Mouse (Mus musculus) lung, embryonic 14.5 days (tissue): ENCODE results near the gene Cd200r3. TPM values are rescaled to one million over a fixed set of nuclear protein-coding genes. Genes with fewer than 3 reads are reported as not detected.

Experiments
- ATAC-seq: fragments of 200-750 bp; cut with Nextera tagmentation; 2 replicates; pipeline ENCODE4 v1.8.0; 2017; ENCODE audit warnings: mild to moderate bottlenecking, moderate TSS enrichment, moderate library complexity; ENCODE audit not compliant: insufficient read depth
- DNase-seq: peaks from one replicate; pipeline ENCODE4 v3.0.0-alpha.2; 2015
- H3K27ac ChIP-seq: fragments of 300-500 bp; sonication (generic); 2 replicates; pipeline ENCODE4 v1.5.1; 2014; ENCODE audit warnings: low read depth, mild to moderate bottlenecking, moderate library complexity
- H3K27me3 ChIP-seq: fragments of 300-500 bp; sonication (generic); 2 replicates; pipeline ENCODE4 v1.6.1; 2014; ENCODE audit warnings: low read length, control low read depth; ENCODE audit not compliant: insufficient read depth
- H3K36me3 ChIP-seq: fragments of 300-500 bp; sonication (generic); 2 replicates; pipeline ENCODE4 v1.6.1; 2014; ENCODE audit warnings: control low read depth; ENCODE audit not compliant: insufficient read depth
- H3K4me1 ChIP-seq: fragments of 300-500 bp; sonication (generic); 2 replicates; pipeline ENCODE4 v1.6.1; 2014; ENCODE audit warnings: antibody characterized with exemption, control low read depth; ENCODE audit not compliant: insufficient read depth
- H3K4me2 ChIP-seq: fragments of 300-500 bp; sonication (generic); 2 replicates; pipeline ENCODE4 v1.6.1; 2014; ENCODE audit warnings: mild to moderate bottlenecking
- H3K4me3 ChIP-seq: fragments of 300-500 bp; sonication (generic); 2 replicates; pipeline ENCODE4 v1.5.1; 2014; ENCODE audit warnings: low read depth, low read length
- H3K9ac ChIP-seq: fragments of 300-500 bp; sonication (generic); 2 replicates; pipeline ENCODE4 v1.6.1; 2014
- H3K9me3 ChIP-seq: fragments of 300-500 bp; sonication (generic); 2 replicates; pipeline ENCODE4 v1.6.1; 2016; ENCODE audit warnings: low read depth, low read length, control low read depth
- CTCF ChIP-seq: IDR thresholded peaks from 2 replicates; pipeline ENCODE4 v1.5.1; 2016; ENCODE audit warnings: antibody characterized with exemption, low read depth
- WGBS: fragments of 180-500 bp; shearing (Covaris S2); extraction: QIAGEN DNeasy Blood & Tissue Kit; methylation state at CpG from one replicate; pipeline ENCODE4 v1.1.7; 2014; 5-methylcytosine and 5-hydroxymethylcytosine counted together
- polyA plus RNA-seq: library from polyadenylated mRNA; unstranded; fragments of >200 nt; fragmentation: Nextera tagmentation; extraction: Ambion mirVana; gene quantifications from 2 replicates; pipeline ENCODE4 v1.2.1, GENCODE M21; 2014

Gene Cd200r3
- polyA plus RNA-seq, 1 experiment from 2014 or later = 0.26 TPM

GRCm38 (mm10) chr16:44965890-44966289 is 22.4 kb downstream of the Cd200r3 start:
- no peak for TF ChIP-seq CTCF
- no peak overlapping the region for H3K4me2 ChIP-seq
- H3K27me3 ChIP-seq = no peaks in the 10 kb centered on the region
- ATAC-seq (no peak), DNase-seq (peak; percentile 9)
- no peaks in the 10 kb centered on the region; the same call in 1 of the 2 replicates for H3K4me1 ChIP-seq
- H3K9ac ChIP-seq = no peak overlapping the region
- H3K9me3 ChIP-seq = no peaks in the 10 kb centered on the region
- no peak overlapping the region for H3K4me3 ChIP-seq
- no peak overlapping the region for H3K27ac ChIP-seq
- 49% methylated on average over 3 of the region's 3 CpGs for WGBS
- H3K36me3 ChIP-seq = no peaks in the 10 kb centered on the region

DNA sequence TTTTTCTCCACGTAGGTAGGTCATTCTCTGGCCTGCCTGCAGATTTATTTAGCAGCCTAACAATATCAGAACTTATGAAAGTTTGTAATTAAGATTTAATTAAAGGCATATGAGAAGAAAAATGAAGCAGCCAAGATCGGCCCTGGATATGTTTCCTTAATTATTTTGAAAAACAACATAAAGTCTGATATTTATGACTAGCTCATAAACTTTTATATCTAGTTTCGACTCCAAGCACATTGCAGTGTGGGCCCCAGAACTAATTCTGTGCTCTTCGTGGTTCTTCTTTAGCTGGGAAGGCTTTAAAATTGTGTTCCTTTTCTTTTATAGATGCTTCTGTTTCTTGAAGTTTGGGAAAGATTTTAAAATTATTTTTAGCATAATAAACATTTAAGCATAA is 23.4 kb downstream of the Cd200r3 start:
- ATAC-seq (no peak), DNase-seq (no peak)
- Histone ChIP-seq H3K36me3 (no peaks in the 10 kb centered on the region), H3K4me3 (no peak overlapping the region), H3K9ac (no peak overlapping the region), H3K27me3 (no peaks in the 10 kb centered on the region), H3K4me2 (no peak overlapping the region), H3K4me1 (no peaks in the 10 kb centered on the region; the same call in 1 of the 2 replicates), H3K9me3 (no peaks in the 10 kb centered on the region), H3K27ac (no peak overlapping the region)
- WGBS = 78% methylated on average over 4 of the region's 4 CpGs
- TF ChIP-seq CTCF = no peak

DNA sequence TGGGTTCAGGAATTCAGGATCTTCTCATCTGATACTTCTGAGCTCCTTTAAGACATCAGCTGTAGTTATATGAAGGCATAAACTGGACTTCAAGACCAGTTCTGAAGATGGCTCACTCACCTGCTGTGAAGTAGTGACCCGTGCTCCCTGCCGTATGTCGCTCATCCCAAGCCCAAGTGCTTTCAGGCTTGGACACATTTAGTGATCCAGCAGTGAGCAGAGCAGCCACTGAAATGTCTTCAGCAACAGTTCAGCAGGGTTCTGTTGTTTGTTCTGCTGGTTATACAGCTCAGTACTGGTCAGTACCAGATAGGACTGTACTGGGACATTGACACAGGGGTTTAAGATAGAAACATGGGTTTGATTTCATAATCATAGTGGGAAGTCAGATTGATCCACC is 24.6 kb downstream of the Cd200r3 start:
- Histone ChIP-seq H3K27ac (no peak overlapping the region), H3K9me3 (no peaks in the 10 kb centered on the region), H3K4me1 (no peaks in the 10 kb centered on the region; the same call in 1 of the 2 replicates), H3K4me2 (no peak overlapping the region), H3K36me3 (no peaks in the 10 kb centered on the region), H3K9ac (no peak overlapping the region), H3K4me3 (no peak overlapping the region), H3K27me3 (no peaks in the 10 kb centered on the region)
- DNase-seq = no peak
- 92% methylated on average over 3 of the region's 3 CpGs for WGBS
- no peak for ATAC-seq
- no peak for TF ChIP-seq CTCF

DNA sequence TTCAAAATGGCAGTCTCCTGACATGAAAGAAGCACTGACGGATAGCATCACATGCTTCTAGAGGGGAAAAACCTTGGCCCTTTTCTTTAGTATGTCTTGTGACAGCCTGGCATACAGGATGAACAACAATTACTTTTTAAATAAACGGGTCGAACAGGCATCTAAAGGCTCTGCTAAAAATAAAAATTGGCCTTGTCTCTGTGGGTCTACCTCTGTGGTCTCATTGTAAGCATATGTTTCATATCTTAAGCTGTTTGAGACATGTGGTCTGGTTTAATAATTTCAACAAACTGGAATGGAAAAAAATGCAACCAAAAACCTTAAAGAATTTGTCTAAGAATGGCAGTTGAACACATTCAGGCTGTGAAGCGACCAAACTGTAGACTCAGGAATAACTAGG is 27.4 kb downstream of the Cd200r3 start:
- TF ChIP-seq CTCF = no peak
- no peaks in the 10 kb centered on the region for H3K9me3 ChIP-seq
- no peak overlapping the region for H3K9ac ChIP-seq
- no peak overlapping the region for H3K4me2 ChIP-seq
- ATAC-seq = 0 out of 2 replicates have a peak, but pooled peaks have one; percentile 31
- no peaks in the 10 kb centered on the region for H3K27me3 ChIP-seq
- peak; percentile 50 for DNase-seq
- WGBS = 39% methylated on average over 4 of the region's 4 CpGs
- H3K4me1 ChIP-seq = no peaks in the 10 kb centered on the region
- no peaks in the 10 kb centered on the region for H3K36me3 ChIP-seq
- no peak overlapping the region for H3K4me3 ChIP-seq
- H3K27ac ChIP-seq = no peak overlapping the region

GRCm38 (mm10) chr16:44974042-44974441 is 30.6 kb downstream of the Cd200r3 start:
- no peak overlapping the region for H3K4me2 ChIP-seq
- WGBS = 78% methylated on average over 2 of the region's 2 CpGs
- DNase-seq = no peak
- H3K4me3 ChIP-seq = no peak overlapping the region
- H3K27me3 ChIP-seq = no peaks in the 10 kb centered on the region
- ATAC-seq = no peak
- no peaks in the 10 kb centered on the region for H3K9me3 ChIP-seq
- no peak overlapping the region for H3K27ac ChIP-seq
- H3K36me3 ChIP-seq = no peaks in the 10 kb centered on the region
- no peak overlapping the region for H3K9ac ChIP-seq
- TF ChIP-seq CTCF = no peak
- H3K4me1 ChIP-seq = no peaks in the 10 kb centered on the region

GRCm38 (mm10) chr16:44976081-44976480 is 32.6 kb downstream of the Cd200r3 start:
- Histone ChIP-seq H3K36me3 (no peaks in the 10 kb centered on the region), H3K9me3 (no peaks in the 10 kb centered on the region)

DNA sequence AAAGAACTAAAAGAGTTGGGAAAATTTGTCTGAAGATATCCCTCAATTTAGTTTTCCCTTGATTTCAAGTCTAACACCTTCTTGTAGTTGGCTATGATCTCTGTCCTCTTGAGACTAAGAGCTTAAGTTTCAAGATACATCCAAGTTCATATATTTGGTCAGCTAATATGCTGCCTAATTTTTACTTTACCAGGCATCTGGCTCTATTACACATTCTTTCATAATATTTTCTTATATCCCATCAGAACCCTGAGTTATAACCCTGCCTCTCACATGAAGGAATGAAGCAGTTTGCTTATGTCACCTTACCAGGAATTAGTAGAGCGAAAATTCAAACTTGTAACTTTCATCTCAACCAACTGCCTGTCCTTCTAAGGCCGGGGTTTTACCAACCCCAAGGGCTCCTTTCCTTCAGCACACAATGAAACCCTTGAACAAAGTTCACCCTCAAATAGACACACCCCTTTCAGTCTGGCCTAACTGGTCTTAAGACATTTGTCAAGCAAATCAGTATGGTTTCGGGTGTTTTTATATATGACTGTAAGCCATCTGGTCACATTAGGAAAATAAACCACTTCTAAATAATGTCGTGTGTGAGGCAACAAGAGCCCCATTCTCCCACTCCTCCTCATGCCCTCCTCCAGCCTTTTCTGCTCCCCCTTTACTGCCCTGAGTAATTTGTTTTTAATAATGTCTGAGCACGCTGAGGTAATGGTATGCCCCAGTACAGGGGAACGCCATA is 33.6 kb downstream of the Cd200r3 start:
- TF ChIP-seq CTCF = no peak
- H3K4me3 ChIP-seq = no peak overlapping the region
- no peak overlapping the region for H3K9ac ChIP-seq
- H3K4me1 ChIP-seq = no peaks in the 10 kb centered on the region
- H3K27me3 ChIP-seq = no peaks in the 10 kb centered on the region
- ATAC-seq = peak; percentile 54; the same call in 1 of the 2 replicates
- no peak overlapping the region; the same call in 1 of the 2 replicates for H3K27ac ChIP-seq
- H3K9me3 ChIP-seq = no peaks in the 10 kb centered on the region
- DNase-seq = peak; percentile 29
- H3K4me2 ChIP-seq = no peak overlapping the region
- no peaks in the 10 kb centered on the region for H3K36me3 ChIP-seq
- WGBS = 29% methylated on average over 6 of the region's 6 CpGs

More at GRCm38 (mm10) chr16:44976081-44976480, 32.6 kb downstream of the Cd200r3 start:
- no peak overlapping the region for H3K9ac ChIP-seq
- no peak for TF ChIP-seq CTCF
- DNase-seq (peak; percentile 8), ATAC-seq (no peak)
- H3K27me3 ChIP-seq = no peaks in the 10 kb centered on the region
- H3K4me1 ChIP-seq = no peaks in the 10 kb centered on the region
- no peak overlapping the region for H3K27ac ChIP-seq
- no peak overlapping the region for H3K4me3 ChIP-seq
- H3K4me2 ChIP-seq = no peak overlapping the region
